In genomic region chr7:28930320-28931031, GRCm38 (mm10) we compare ENCODE assay signal across 10 mouse cellular contexts. TPM values are rescaled to one million over a fixed set of nuclear protein-coding genes. Genes with fewer than 3 reads are reported as not detected.
DNase-seq lines count a peak whose midpoint lies in the region; ATAC-seq and TF ChIP-seq lines count a peak whose summit lies in the region.
"Had no signal": no experiment of that assay in that cellular context is flagged by ENCODE, and none has a peak within 500 bp of the region (broad histone marks: within the 10 kb centered on the region; RNA-seq: fewer than 3 reads in every experiment).

No protein-coding gene starts in this region.

- TF ChIP-seq EP300 in heart, postnatal 0 days (IDR thresholded peaks at IDR 0.05; ENCODE audit: low read depth), result no peak

- H3K27me3 ChIP-seq in heart, embryonic 13.5 days (replicated peaks), result no peaks in the 10 kb centered on the region
- H3K27me3 ChIP-seq in neural tube, embryonic 13.5 days, result no peaks in the 10 kb centered on the region
- H3K27me3 ChIP-seq in heart, postnatal 0 days (ENCODE audit: control insufficient read depth, insufficient read depth, low read length), result no peaks in the 10 kb centered on the region
- no peaks in the 10 kb centered on the region for H3K27me3 ChIP-seq in stomach, embryonic 16.5 days (ENCODE audit: control insufficient read depth, insufficient read depth, low read length)

- H3K27ac ChIP-seq in heart, embryonic 13.5 days (replicated peaks), result peak overlapping the region; percentile 77
- H3K27ac ChIP-seq in neural tube, embryonic 13.5 days (replicated peaks), result 0 out of 2 replicates have a peak overlapping the region, but pooled peaks have one; percentile 42
- H3K27ac ChIP-seq in heart, postnatal 0 days (ENCODE audit: low read depth), result peak overlapping the region; percentile 71
- peak overlapping the region; percentile 91 for H3K27ac ChIP-seq in stomach, embryonic 16.5 days (ENCODE audit: low read length)
- H3K27ac ChIP-seq: macrophage had no signal

- 51% methylated on average over 5 of the region's 5 CpGs for WGBS in heart, embryonic 13.5 days
- 60% methylated on average over 5 of the region's 5 CpGs for WGBS in neural tube, embryonic 13.5 days
- WGBS in heart, postnatal 0 days, result 27% methylated on average over 5 of the region's 5 CpGs
- 33% methylated on average over 5 of the region's 5 CpGs for WGBS in stomach, embryonic 16.5 days

- peak overlapping the region; percentile 15 for H3K9ac ChIP-seq in heart, embryonic 13.5 days
- no peak overlapping the region for H3K9ac ChIP-seq in neural tube, embryonic 13.5 days
- H3K9ac ChIP-seq in heart, postnatal 0 days (replicated peaks; ENCODE audit: low read depth, low read length), result peak overlapping the region; percentile 31; the same call in 1 of the 2 replicates
- peak overlapping the region; percentile 16; the same call in 1 of the 2 replicates for H3K9ac ChIP-seq in stomach, embryonic 16.5 days (ENCODE audit: low read length)

- H3K36me3 ChIP-seq in heart, embryonic 13.5 days, result peaks cover 38% of the 10 kb centered on the region
- 0 out of 2 replicates have a peak, but pooled peaks cover 3% of the 10 kb centered on the region for H3K36me3 ChIP-seq in neural tube, embryonic 13.5 days
- no peaks in the 10 kb centered on the region for H3K36me3 ChIP-seq in heart, postnatal 0 days (replicated peaks; ENCODE audit: control insufficient read depth, insufficient read depth, low read length)
- H3K36me3 ChIP-seq in stomach, embryonic 16.5 days (ENCODE audit: control insufficient read depth, insufficient read depth, low read length), result no peaks in the 10 kb centered on the region

- TF ChIP-seq CTCF in heart, postnatal 0 days (IDR thresholded peaks at IDR 0.05; ENCODE audit: low read depth), result no peak

- H3K4me2 ChIP-seq in heart, embryonic 13.5 days, result no peak overlapping the region
- no peak overlapping the region for H3K4me2 ChIP-seq in neural tube, embryonic 13.5 days
- no peak overlapping the region for H3K4me2 ChIP-seq in heart, postnatal 0 days (ENCODE audit: low read depth, low read length)
- no peak overlapping the region; the same call in 1 of the 2 replicates for H3K4me2 ChIP-seq in stomach, embryonic 16.5 days (ENCODE audit: low read depth, low read length)

- H3K9me3 ChIP-seq in heart, embryonic 13.5 days, result no peaks in the 10 kb centered on the region
- no peaks in the 10 kb centered on the region for H3K9me3 ChIP-seq in neural tube, embryonic 13.5 days
- H3K9me3 ChIP-seq in heart, postnatal 0 days (replicated peaks; ENCODE audit: control insufficient read depth, low read length), result no peaks in the 10 kb centered on the region
- no peaks in the 10 kb centered on the region for H3K9me3 ChIP-seq in stomach, embryonic 16.5 days (replicated peaks; ENCODE audit: control insufficient read depth, low read length)

- no peak for ATAC-seq in heart, embryonic 13.5 days (ENCODE audit: extremely low read depth, insufficient number of reproducible peaks, low FRiP score, low TSS enrichment)
- no peak for ATAC-seq in neural tube, embryonic 13.5 days (ENCODE audit: low read depth)
- ATAC-seq in heart, postnatal 0 days (ENCODE audit: insufficient read depth, low read depth), result no peak; the same call in 1 of the 2 replicates
- no peak for ATAC-seq in stomach, embryonic 16.5 days (ENCODE audit: insufficient read depth, low FRiP score)

- H3K4me3 ChIP-seq in heart, embryonic 13.5 days, result no peak overlapping the region
- no peak overlapping the region for H3K4me3 ChIP-seq in neural tube, embryonic 13.5 days
- no peak overlapping the region for H3K4me3 ChIP-seq in heart, postnatal 0 days (ENCODE audit: low read depth, low read length)
- H3K4me3 ChIP-seq in stomach, embryonic 16.5 days (replicated peaks; ENCODE audit: low read length), result no peak overlapping the region

- DNase-seq in heart, adult 18-20 months, result no peak
- no peak for DNase-seq in neural tube, embryonic 10.5 days (ENCODE audit: extremely low spot score, low spot score)
- DNase-seq in heart, postnatal 0 days (ENCODE audit: low spot score), result no peak
- DNase-seq in right cerebral cortex, postnatal 14 days, result no peak
- no peak for DNase-seq in yolk sac, embryonic 10.5 days (ENCODE audit: low spot score)

- H3K4me1 ChIP-seq in heart, embryonic 13.5 days, result peaks cover 80% of the 10 kb centered on the region
- H3K4me1 ChIP-seq in neural tube, embryonic 13.5 days (replicated peaks), result peaks cover 49% of the 10 kb centered on the region
- H3K4me1 ChIP-seq in heart, postnatal 0 days (ENCODE audit: control insufficient read depth, insufficient read depth), result peaks cover 63% of the 10 kb centered on the region
- H3K4me1 ChIP-seq in stomach, embryonic 16.5 days (ENCODE audit: control insufficient read depth, insufficient read depth, low read length), result peaks cover 54% of the 10 kb centered on the region

RNA-seq across cellular contexts. Expression of gene Actn4, which starts 31.7 kb away (rescaled TPM):
- 259 and 266 TPM in 2 replicates for polyA plus RNA-seq in heart, embryonic 13.5 days (2015; fragmentation: Nextera tagmentation; extraction: Ambion mirVana)
- total RNA-seq in heart, adult 18-20 months (2021), result 10 to 100 TPM; 64.7 to 66.4 TPM
- 142 and 147 TPM in 2 replicates for polyA plus RNA-seq in neural tube, embryonic 13.5 days (2015; fragmentation: Nextera tagmentation; extraction: Ambion mirVana)
- 120 and 139 TPM in 2 replicates for total RNA-seq in heart, postnatal 0 days (2014; rRNA removed; ENCODE audit: low replicate concordance)
- 135 and 171 TPM in 2 replicates for polyA plus RNA-seq in heart, postnatal 0 days (2015; fragmentation: Nextera tagmentation; extraction: Ambion mirVana)
- polyA plus RNA-seq in stomach, embryonic 16.5 days (2015; fragmentation: Nextera tagmentation; extraction: Ambion mirVana), result 413 and 449 TPM in 2 replicates

RNA-seq across cellular contexts. Expression of gene Capn12, which starts 49.3 kb away (rescaled TPM):
- polyA plus RNA-seq in heart, embryonic 13.5 days (2015; fragmentation: Nextera tagmentation; extraction: Ambion mirVana), result 0.15 and 0.38 TPM in 2 replicates
- total RNA-seq in heart, adult 18-20 months (2021), result under 1 TPM; 0.31 to 0.35 TPM
- 0.29 and 0.55 TPM in 2 replicates for polyA plus RNA-seq in neural tube, embryonic 13.5 days (2015; fragmentation: Nextera tagmentation; extraction: Ambion mirVana)
- total RNA-seq in heart, postnatal 0 days (2014; rRNA removed; ENCODE audit: low replicate concordance), result not detected in 2 replicates
- 0.26 TPM in 2 replicates for polyA plus RNA-seq in heart, postnatal 0 days (2015; fragmentation: Nextera tagmentation; extraction: Ambion mirVana)
- polyA plus RNA-seq in stomach, embryonic 16.5 days (2015; fragmentation: Nextera tagmentation; extraction: Ambion mirVana), result 0.56 and 0.59 TPM in 2 replicates
- total RNA-seq: neutrophil, adult 5-6 weeks had no signal

RNA-seq across cellular contexts. Expression of gene Eif3k, which starts 51.2 kb away (rescaled TPM):
- 257 and 300 TPM in 2 replicates for polyA plus RNA-seq in heart, embryonic 13.5 days (2015; fragmentation: Nextera tagmentation; extraction: Ambion mirVana)
- 100 to 1,000 TPM; 166 to 176 TPM for total RNA-seq in heart, adult 18-20 months (2021)
- 352 and 359 TPM in 2 replicates for polyA plus RNA-seq in neural tube, embryonic 13.5 days (2015; fragmentation: Nextera tagmentation; extraction: Ambion mirVana)
- 366 and 476 TPM in 2 replicates for total RNA-seq in heart, postnatal 0 days (2014; rRNA removed; ENCODE audit: low replicate concordance)
- 261 and 264 TPM in 2 replicates for polyA plus RNA-seq in heart, postnatal 0 days (2015; fragmentation: Nextera tagmentation; extraction: Ambion mirVana)
- 339 and 345 TPM in 2 replicates for polyA plus RNA-seq in stomach, embryonic 16.5 days (2015; fragmentation: Nextera tagmentation; extraction: Ambion mirVana)

RNA-seq across cellular contexts. Expression of gene Map4k1, which starts 51.4 kb away (rescaled TPM):
- 3.4 and 5.3 TPM in 2 replicates for polyA plus RNA-seq in heart, embryonic 13.5 days (2015; fragmentation: Nextera tagmentation; extraction: Ambion mirVana)
- total RNA-seq in heart, adult 18-20 months (2021), result 1 to 10 TPM in 1 of 2 experiments, under 1 TPM in 1; 0.45 to 4.2 TPM
- polyA plus RNA-seq in neural tube, embryonic 13.5 days (2015; fragmentation: Nextera tagmentation; extraction: Ambion mirVana), result 4.1 and 5.3 TPM in 2 replicates
- 0.15 TPM in 1 of 2 replicates, not detected in the other for total RNA-seq in heart, postnatal 0 days (2014; rRNA removed; ENCODE audit: low replicate concordance)
- 1.4 and 1.8 TPM in 2 replicates for polyA plus RNA-seq in heart, postnatal 0 days (2015; fragmentation: Nextera tagmentation; extraction: Ambion mirVana)
- polyA plus RNA-seq in stomach, embryonic 16.5 days (2015; fragmentation: Nextera tagmentation; extraction: Ambion mirVana), result 7.9 and 8.4 TPM in 2 replicates
